Mouse (Mus musculus) cerebellum, adult 9-11 months (tissue): Measurements from ENCODE around the gene Smyd1.

Experiments used
- DNase-seq: peaks from one replicate; pipeline ENCODE4 v3.0.0; 2022

Gene Smyd1

GRCm38 (mm10) chr6:71258562-71258961 lies 63.5 kb downstream of the Smyd1 start:
- no peak for DNase-seq

GRCm38 (mm10) chr6:71257375-71257774 lies 64.7 kb downstream of the Smyd1 start:
- DNase-seq: no peak

DNA sequence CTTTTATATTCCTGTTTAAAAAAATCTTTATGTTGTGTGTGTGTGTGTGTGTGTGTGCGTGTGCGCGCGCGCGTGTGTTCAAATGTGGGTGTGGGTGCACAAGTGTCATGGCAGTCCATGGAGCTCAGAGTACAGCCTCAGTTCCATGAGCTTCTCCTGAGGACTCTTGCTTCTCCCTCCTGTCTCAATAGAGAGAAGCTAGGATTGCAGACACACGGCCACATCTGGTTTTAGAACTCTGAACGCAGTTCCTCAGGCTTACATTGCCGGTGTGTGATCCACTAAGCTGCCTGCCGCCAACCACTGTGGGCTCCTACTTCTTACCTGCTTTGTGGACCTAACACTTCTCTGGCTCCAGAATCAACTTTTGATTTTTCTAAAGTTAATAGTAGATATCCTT lies 65.9 kb downstream of the Smyd1 start:
- no peak for DNase-seq

DNA sequence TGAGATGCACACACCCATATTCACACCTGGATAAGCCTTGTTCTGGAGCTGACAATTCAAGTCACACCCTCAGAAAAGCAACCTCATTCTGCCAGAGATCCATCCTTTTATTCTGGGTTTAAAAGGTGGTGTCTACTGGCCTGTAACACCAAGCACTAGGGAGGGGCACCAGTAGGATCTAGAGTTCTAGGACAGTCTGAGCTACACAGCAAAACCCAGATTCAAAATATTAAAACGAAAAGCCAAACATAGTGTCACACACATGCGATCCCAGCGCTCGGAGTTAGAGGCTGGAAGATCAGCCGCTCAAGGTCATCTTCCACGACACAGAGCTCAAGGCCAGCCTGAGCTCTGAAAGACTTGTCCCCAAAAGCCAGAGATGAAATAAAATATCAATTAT lies 67.6 kb downstream of the Smyd1 start:
- no peak for DNase-seq

DNA sequence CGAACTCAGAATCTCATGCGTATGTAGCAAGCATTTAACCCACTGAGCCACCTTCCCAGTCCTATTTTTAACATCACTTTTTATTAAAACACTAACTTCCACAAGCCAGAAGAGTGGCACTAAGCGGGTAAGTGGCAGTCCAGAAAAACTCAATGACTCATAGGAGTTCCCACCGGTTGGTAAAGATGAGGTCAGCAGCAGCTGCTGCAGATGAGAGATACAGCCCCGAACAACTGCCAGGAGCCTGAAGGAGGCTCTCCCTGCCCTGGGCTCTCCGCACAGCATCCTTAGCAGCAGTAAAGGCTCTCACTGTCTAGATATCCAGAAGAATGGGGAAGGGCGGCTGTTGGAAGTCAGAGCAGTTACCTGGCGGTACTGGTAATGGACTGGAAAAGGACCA lies 71.1 kb downstream of the Smyd1 start:
- DNase-seq: no peak

DNA sequence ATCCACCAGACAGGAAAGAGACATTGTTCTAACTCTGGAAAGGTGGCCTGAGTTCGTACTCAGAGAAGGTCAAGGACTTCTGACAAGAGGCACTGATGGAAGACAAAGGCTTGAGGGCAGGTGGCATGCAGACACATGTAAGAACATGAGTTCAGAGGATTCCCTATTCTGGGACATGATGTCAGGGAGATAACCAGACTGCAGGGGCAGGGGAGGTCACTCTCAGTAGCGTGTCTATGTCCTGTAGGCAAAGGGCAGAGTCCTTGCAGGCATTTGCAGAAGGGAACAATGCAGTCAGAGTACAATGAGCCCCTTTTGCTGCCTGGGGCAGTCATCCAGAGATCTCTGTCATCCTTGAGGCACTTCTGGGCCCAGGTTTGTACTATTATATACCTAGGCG lies 72.4 kb downstream of the Smyd1 start:
- DNase-seq: no peak

- DNase-seq: no peak
Measured at GRCm38 (mm10) chr6:71248420-71248819, 73.6 kb downstream of the Smyd1 start.

DNA sequence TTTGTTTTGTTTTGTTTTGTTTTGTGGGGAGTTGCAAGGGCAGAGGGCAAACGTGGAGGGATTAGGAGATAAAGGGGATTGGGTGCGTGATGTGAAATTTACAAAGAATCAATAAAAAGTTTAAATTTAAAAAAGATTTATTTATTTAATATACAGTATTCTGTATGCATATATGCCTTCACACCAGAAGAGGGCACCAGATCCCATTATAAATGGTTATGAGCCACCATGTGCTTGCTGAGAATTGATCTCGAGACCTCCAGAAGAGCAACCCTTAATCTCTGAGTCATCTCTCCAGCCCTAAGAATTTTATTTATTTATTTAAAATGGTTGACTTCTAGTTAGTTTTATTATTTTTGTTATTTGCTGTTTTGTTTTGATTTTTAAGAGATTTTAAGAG lies 78.8 kb downstream of the Smyd1 start:
- no peak for DNase-seq

GRCm38 (mm10) chr6:71242811-71243210 lies 79.2 kb downstream of the Smyd1 start:
- no peak for DNase-seq

- DNase-seq: no peak
Measured at GRCm38 (mm10) chr6:71240831-71241230, 81.2 kb downstream of the Smyd1 start.

DNA sequence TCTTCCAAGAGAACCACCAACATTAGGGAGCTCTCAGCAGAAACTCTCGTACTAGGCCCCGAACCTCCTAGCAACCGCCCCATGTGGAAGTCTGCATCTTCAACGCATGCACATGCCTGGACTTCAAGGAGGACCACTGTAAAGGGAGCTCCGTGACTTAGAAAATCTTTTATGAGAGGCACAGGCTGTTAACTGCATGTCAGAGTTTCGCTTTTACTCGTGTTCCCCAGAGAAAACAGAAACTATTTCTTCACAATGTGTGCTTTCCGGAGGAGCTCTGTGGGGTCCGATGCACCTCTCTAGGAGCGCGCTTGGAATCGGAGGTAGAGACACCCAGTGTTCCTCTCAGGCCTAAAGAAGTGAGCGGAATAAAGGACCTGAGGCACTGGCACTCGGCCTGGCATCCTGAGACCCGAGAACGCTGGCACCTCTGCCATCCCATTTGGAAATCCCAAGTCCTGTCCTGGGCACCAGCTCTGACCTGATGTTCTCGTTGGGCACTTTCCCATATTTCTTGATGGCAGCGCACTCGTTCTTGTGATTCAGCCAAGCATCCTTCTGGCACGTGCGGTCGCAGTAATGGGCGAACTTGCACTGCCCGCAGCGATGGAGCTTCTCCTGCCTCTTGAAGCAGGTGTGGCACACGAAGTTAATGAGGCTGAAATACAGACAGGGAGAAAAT lies 82.8 kb downstream of the Smyd1 start:
- DNase-seq: no peak

GRCm38 (mm10) chr6:71237031-71237431 lies 85.0 kb downstream of the Smyd1 start:
- DNase-seq: no peak

- no peak for DNase-seq
Measured at GRCm38 (mm10) chr6:71236506-71236905, 85.5 kb downstream of the Smyd1 start.

DNA sequence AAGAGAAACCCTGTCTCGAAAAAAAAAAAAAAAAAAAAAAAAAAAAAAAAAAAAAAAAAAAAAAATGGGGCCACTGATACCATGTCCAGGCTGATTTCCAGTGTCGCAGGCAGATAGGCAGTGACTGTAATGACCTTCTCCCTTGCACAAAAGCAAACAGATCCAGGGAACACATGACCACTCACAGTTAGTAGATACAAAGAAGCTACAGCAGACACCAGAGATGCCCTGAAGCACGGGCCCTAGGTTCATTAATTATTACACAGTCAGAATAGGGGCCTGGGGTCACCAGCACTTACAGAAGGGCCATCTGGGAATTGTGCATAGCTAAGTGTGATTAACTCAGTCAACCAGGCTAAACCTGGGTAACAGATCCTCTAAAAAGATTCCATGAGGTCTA lies 86.1 kb downstream of the Smyd1 start:
- DNase-seq: no peak

DNA sequence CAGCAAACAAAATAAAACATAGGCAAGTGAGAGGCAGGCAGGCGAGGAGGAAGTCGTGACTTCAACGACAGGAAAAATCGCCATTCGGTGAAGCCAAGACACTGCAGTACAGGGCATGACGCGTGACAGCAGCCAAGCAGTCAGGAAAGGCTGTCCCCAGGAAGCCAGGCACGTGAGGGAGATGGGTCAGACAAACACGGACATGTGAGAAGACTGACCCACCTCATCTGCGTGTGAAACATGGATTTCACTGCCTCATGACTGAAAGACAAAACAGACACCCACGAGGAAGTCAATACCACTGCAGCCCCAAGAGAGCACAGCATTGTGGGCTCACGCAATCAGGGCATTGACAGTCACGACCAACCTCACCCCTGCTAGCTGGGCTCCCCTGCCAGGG lies 86.9 kb downstream of the Smyd1 start:
- DNase-seq: no peak

DNA sequence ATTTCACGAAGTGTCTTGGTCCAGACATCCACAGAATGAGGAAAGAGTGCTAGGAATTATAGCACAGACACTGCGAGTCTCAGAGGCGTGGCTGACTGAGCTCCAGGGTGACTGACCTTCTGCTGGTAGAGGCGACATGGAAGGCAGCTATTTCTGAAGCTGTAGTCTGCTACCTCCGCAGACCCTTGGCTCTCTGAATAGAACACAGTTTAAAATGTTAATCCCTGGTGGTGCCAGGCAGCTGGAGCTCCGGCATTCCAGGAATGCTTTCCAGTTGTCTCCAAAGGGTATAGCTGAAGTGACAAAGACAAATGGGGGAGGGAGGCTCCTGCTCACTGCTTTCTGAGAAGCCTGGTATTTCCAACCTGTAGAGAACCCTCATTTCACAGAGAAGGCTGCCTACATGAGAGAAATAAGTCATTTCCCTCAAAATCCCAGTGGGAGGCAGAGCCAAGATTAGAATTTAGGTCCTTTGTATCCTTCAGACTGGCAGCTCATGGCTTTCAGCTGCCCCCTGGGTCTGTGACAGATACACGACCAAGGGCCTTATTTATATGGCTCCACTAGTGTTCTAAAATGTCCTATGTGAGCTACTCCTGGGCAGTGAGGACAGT lies 94.8 kb downstream of the Smyd1 start:
- no peak for DNase-seq

- no peak for DNase-seq
Measured at GRCm38 (mm10) chr6:71226544-71226943, 95.5 kb downstream of the Smyd1 start.

GRCm38 (mm10) chr6:71224184-71224943 lies 97.7 kb downstream of the Smyd1 start:
- no peak for DNase-seq

DNA sequence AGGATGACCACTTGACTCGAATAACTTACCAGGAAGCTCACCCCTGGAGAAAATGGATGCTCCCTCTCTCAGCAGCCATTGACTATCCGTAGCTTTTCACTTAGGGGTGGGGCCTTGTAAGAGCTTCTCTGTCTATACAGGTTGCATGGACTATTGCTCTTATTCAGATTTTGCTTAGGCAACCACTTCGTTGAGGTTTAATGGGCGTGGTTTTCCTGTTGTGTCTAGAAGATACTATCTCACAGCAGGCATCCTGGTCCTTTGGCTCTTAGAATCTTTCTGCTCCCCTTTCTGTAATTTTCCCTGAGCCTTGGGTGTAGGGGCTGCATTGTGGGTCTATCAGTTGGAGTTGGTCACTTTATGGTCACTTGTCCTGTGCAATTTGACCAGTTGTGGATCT lies 100.5 kb downstream of the Smyd1 start:
- no peak for DNase-seq

DNA sequence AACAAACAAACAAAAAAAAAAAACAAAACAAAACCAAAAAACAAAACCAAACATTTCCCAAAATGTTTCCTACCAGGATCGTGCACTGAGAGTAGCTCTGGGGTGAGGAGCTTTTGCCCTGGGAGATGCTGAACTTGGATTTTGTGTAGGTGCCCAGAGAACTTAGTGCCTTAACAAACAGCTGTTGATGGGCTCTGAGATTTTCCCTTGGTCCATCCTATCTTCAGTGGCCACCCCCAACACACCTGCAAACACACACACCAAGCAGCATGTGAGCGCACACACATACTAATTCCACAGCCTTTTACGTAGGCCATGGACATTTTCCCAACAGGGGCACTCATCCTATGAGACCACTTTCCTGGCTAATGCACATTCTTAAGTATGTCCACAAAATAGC lies 109.6 kb downstream of the Smyd1 start:
- DNase-seq: no peak

DNA sequence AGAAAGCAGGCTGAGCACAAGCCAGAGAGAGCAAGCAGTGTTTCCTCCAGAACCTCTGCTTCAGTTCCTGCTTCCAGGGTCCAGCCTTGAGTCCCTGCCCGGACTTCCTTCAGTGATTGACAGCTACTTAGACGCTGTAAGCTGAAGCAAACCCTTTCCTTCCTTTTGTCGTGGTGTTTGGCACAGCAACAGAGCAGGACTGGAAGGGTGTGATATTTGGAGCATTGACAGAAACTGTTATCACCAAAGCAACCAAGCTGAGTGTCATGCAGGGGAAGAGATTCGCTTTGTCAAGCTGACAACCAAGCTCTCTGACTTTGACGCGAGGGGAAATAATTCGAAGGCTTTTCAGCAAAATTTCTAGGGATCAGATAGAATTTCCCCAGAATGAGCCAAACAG lies 110.1 kb downstream of the Smyd1 start:
- DNase-seq: no peak

- DNase-seq: no peak
Measured at GRCm38 (mm10) chr6:71208691-71209090, 113.3 kb downstream of the Smyd1 start.

- no peak for DNase-seq
Measured at GRCm38 (mm10) chr6:71204166-71204565, 117.9 kb downstream of the Smyd1 start.

- no peak for DNase-seq
Measured at GRCm38 (mm10) chr6:71203674-71204073, 118.4 kb downstream of the Smyd1 start.
